Mouse (Mus musculus): ENCODE measurements around the gene Adam15.

DNA sequence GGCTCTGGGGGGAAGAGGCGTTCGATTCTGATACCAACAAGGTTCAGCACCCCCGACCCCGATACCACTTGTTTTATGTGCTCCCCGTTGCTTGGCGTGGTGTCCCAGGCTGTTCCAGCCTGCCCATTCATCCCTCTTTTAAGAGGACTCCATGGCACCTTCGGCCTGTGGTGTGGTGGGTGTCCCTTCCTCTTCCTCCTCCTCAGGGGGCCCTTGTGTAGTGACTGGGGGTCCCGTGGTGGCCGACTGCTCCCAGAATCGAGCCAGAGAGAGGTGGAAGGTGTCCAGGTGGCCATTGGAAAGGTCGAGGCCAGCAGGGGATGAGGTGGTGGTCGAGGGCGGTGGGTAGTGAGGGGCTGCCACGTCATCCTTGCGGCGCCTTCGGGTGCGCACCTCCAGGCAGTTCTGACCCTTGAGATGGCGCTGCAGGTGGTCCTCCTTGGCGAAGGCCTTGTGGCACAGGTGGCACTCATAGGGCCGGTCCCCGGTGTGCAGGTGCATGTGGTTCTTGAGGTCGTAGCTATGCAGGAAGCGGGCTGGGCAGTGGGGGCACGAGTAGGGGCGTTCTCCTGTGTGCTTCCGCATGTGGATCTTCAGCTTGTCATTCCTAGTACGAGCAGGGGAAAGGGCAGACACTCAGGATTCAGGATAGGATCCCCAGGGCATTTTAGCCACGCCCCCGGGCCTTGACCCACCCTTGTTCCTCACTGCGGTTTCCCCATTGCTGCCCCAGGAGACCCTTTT is 29.8 kb upstream of the Adam15 start:
- TF ChIP-seq ETS1 (IDR thresholded peaks at IDR 0.05; ENCODE audit: low read depth, low read length) (no peak), USF1 (IDR thresholded peaks at IDR 0.05; ENCODE audit: low read depth, low read length) (no peak), ZNF384 (IDR thresholded peaks at IDR 0.05; ENCODE audit: low read depth, low read length) (no peak), MYC (IDR thresholded peaks at IDR 0.05; ENCODE audit: low read depth, low read length) (no peak), POLR2AphosphoS5 (IDR thresholded peaks at IDR 0.05; ENCODE audit: borderline replicate concordance, low read depth, low read length) (no peak), TBP (IDR thresholded peaks at IDR 0.05; ENCODE audit: low read depth, low read length) (no peak), ZC3H11A (IDR thresholded peaks at IDR 0.05; ENCODE audit: low read depth, low read length) (no peak), CTCF (IDR thresholded peaks at IDR 0.05 in 2 of 3, conservative IDR thresholded peaks at IDR 0.05 in 1 of 3; ENCODE audit: control insufficient read depth in 1 of 3, insufficient read depth in 1 of 3, low read depth in 2 of 3, low read length in 3 of 3, poor library complexity in 1 of 3, severe bottlenecking in 1 of 3) (no peak)

All from MEL (cell line).